Mouse (Mus musculus): ENCODE measurements around the gene Prr7.

Gene Prr7

GRCm38 (mm10) chr13:55507877-55508276 is 43.8 kb downstream of the Prr7 start:
- no peak for DNase-seq (ENCODE audit: inconsistent ontology term)

- DNase-seq (ENCODE audit: inconsistent ontology term): no peak
Measured at GRCm38 (mm10) chr13:55508531-55508930, 44.5 kb downstream of the Prr7 start.

- no peak for DNase-seq (ENCODE audit: inconsistent ontology term)
Measured at GRCm38 (mm10) chr13:55510332-55510667, 46.2 kb downstream of the Prr7 start.

- peak; percentile 97 for DNase-seq (ENCODE audit: inconsistent ontology term)
Measured at GRCm38 (mm10) chr13:55510668-55511491, 46.8 kb downstream of the Prr7 start.

GRCm38 (mm10) chr13:55511492-55511861 is 47.4 kb downstream of the Prr7 start:
- no peak for DNase-seq (ENCODE audit: inconsistent ontology term)

GRCm38 (mm10) chr13:55512379-55513031 is 48.4 kb downstream of the Prr7 start:
- DNase-seq (ENCODE audit: inconsistent ontology term): peak; percentile 81

GRCm38 (mm10) chr13:55513111-55513748 is 49.2 kb downstream of the Prr7 start, which contains the start of gene Pdlim7:
Pdlim7 (minus strand) TSS chr13:55513676.
- peak; percentile 98 for DNase-seq (ENCODE audit: inconsistent ontology term)

- no peak for DNase-seq (ENCODE audit: inconsistent ontology term)
Measured at GRCm38 (mm10) chr13:55513828-55514227, 49.8 kb downstream of the Prr7 start.

GRCm38 (mm10) chr13:55516955-55517354 is 52.9 kb downstream of the Prr7 start:
- peak; percentile 77 for DNase-seq (ENCODE audit: inconsistent ontology term)

- no peak for DNase-seq (ENCODE audit: inconsistent ontology term)
Measured at GRCm38 (mm10) chr13:55519606-55520005, 55.5 kb downstream of the Prr7 start.

GRCm38 (mm10) chr13:55522730-55523129 is 58.7 kb downstream of the Prr7 start:
- DNase-seq (ENCODE audit: inconsistent ontology term): peak; percentile 46

Data from Muller cell, postnatal 12 days (primary cell).